Mouse (Mus musculus) left cerebral cortex, adult 2 months (tissue): ENCODE measurements at regions not wholly inside any gene's neighbourhood (a gene's known extent, or its start where the extent isn't known, plus 50 kb on each side); places are given as distances from the start of the nearest gene placed in this dataset.
"Not testable (repeated sequence)": the region's sequence is repeated elsewhere in the genome, so short reads cannot be mapped to it uniquely, and the experiment has no call there.

Experiments used
- DNase-seq, 2 experiments: peaks; one replicate each; pipeline ENCODE4 v3.0.0; 2021 to 2022; ENCODE audit warnings: low spot score in 2 of 2, mixed read lengths in 1 of 2; ENCODE audit errors: extremely low spot score in 1 of 2
- H3K27ac ChIP-seq: fragments of 200-600 bp; 2 replicates; pipeline ENCODE4 v1.8.1; 2022
- H3K4me3 ChIP-seq: fragments of 200-600 bp; 2 replicates; pipeline ENCODE4 v1.8.1; 2022
- CTCF ChIP-seq: fragments of 200-600 bp; IDR thresholded peaks from 2 replicates; pipeline ENCODE4 v1.8.1; 2022; ENCODE audit warnings: antibody characterized with exemption, mild to moderate bottlenecking, moderate library complexity
- intact Hi-C: fragments of 180-260 bp; cut with DNase I; formaldehyde crosslinking; loops from one replicate; pipeline ENCODE4 v1.15.1; 2025

DNA sequence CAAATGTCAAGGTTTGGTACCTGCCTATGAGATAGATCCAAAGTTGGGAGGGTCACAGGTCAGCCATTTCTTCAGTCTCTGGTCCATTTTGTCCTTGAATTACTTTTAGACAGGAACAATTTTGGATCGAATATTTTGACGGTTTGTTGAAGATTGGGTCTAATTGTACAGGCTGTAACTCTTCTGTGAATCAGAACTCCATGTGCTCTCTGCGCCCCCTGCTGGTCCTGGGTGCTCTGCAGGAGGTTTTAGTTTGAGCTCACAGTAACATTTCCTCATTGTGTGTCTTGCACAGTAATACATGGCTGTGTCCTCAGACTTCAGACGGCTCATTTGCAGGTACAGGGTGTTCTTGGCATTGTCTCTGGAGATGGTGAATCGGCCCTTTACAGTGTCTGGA, 158.1 kb downstream of the Adam6a start:
- H3K27ac ChIP-seq, DNase-seq, intact Hi-C loops, H3K4me3 ChIP-seq: not testable (repeated sequence)

DNA sequence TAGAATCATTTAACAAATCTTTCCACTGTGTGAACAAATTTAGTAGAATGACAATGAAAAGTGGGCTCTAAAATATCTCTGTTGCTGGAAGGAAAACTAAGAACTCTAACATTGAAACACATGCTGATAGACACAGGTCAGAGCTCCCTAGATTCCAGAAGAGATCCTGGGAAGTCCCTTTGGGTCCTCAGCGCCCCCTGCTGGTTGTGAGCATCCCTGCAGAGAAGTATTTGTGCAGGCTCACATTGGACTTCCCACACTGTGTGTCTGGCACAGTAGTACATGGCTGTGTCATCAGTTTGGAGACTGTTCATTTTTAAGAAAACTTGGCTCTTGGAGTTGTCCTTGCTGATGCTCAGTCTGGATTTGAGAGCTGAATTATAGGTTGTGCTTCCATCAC, 172.7 kb downstream of the Adam6a start:
- not testable (repeated sequence) for H3K27ac ChIP-seq, H3K4me3 ChIP-seq
- TF ChIP-seq CTCF: peak; percentile 39
- intact Hi-C loops: loop anchor here (2.0 kb wide), 1 partner anchor 104 kb away; no protein-coding TSS in a partner anchor
- DNase-seq: peak in 1 of 2 experiments; percentile 11

DNA sequence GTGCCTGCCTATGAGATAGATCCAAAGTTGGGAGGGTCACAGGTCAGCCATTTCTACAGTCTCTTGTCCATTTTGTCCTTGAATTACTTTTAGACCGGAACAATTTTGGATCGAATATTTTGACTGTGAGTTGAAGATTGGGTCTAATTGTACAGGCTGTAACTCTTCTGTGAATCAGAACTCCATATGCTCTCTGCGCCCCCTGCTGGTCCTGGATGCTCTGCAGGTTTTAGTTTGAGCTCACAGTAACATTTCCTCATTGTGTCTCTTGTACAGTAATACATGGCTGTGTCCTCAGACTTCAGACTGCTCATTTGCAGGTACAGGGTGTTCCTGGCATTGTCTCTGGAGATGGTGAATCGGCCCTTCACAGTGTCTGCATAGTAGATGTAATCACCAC, 192.1 kb downstream of the Adam6a start:
- intact Hi-C loops: loop anchor here (10.0 kb wide), 1 partner anchor 521 kb away; no protein-coding TSS in a partner anchor
- Histone ChIP-seq H3K4me3 (no peak overlapping the region), H3K27ac (no peak overlapping the region)
- peak in 1 of 2 experiments; percentile 9 for DNase-seq
- peak; percentile 27 for TF ChIP-seq CTCF

DNA sequence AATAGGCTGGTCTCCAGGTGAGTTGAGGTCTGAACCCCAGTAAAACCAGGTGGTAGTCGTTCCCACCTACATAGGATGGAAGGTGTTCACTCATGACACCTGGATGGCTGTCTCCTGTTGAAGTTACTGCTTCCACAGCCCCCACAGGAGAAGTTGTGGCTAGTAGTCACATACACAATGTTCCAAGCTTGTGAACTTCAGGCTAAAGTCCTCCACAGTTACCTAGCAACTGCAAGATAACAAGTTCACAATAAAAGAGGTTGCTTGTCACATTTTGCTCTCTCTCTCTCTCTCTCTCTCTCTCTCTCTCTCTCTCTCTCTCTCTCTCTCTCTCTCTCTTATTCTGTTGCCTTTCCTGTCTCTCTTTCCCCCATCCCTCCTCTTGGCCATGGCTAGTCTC, 202.6 kb downstream of the Adam6a start:
- Histone ChIP-seq H3K4me3 (no peak overlapping the region), H3K27ac (no peak overlapping the region)
- TF ChIP-seq CTCF: no peak
- no peak for DNase-seq
- intact Hi-C loops: no loop called here

DNA sequence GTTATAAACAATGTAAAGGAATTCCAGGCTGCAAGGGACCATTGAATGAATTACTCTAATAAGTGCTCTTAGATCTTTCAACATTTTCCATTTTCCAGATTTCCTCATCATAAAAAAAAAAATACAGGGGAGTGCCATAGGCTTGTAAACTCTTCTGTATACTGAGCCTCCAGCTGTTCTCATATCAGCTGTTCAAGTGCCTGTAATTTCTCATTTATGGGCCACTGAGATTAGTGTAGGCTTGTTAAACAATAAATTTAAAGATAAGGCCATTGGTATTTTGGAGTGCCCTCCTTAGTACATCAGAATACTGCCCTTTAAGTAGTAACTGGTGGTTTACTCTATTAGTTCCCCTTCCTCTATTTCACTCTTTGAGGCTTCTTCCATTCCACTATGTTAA, 204.3 kb downstream of the Adam6a start:
- DNase-seq: no peak
- intact Hi-C loops: no loop called here
- no peak for TF ChIP-seq CTCF
- Histone ChIP-seq H3K27ac (no peak overlapping the region), H3K4me3 (no peak overlapping the region)

DNA sequence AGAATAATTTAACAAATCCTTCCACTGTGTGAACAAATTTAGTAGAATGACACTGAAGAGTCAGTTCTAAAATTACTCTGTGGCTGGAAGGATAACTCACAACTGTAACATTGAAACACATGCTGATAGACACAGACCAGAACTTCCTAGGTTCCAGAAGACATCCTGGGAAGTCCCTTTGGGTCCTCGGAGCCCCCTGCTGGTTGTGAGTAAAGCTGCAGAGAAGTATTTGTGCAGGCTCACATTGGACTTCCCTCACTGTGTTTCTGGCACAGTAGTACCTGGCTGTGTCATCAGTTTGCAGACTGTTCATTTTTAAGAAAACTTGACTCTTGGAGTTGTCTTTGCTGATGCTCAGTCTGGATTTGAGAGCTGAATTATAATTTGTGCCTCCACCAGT, 225.9 kb downstream of the Adam6a start:
- H3K4me3 ChIP-seq: no peak overlapping the region
- intact Hi-C loops: no loop called here

DNA sequence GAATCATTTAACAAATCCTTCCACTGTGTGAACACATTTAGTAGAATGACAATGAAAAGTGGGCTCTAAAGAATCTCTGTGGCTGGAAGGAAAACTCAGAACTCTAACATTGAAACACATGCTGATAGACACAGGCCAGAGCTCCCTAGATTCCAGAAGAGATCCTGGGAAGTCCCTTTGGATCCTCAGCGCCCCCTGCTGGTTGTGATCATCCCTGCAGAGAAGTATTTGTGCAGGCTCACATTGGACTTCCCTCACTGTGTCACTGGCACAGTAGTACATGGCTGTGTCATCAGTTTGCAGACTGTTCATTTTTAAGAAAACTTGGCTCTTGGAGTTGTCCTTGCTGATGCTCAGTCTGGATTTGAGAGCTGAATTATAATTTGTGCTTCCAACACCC, 252.2 kb downstream of the Adam6a start:
- intact Hi-C loops: loop anchor here (2.0 kb wide), 1 partner anchor 33 kb away; no protein-coding TSS in a partner anchor
- peak in 1 of 2 experiments; percentile 8 for DNase-seq
- H3K27ac ChIP-seq, H3K4me3 ChIP-seq: not testable (repeated sequence)

More for the DNA sequence above, 225.9 kb downstream of the Adam6a start:
- H3K27ac ChIP-seq: no peak overlapping the region
- no peak; the same call in 1 of the 2 replicates for TF ChIP-seq CTCF
- DNase-seq: no peak

DNA sequence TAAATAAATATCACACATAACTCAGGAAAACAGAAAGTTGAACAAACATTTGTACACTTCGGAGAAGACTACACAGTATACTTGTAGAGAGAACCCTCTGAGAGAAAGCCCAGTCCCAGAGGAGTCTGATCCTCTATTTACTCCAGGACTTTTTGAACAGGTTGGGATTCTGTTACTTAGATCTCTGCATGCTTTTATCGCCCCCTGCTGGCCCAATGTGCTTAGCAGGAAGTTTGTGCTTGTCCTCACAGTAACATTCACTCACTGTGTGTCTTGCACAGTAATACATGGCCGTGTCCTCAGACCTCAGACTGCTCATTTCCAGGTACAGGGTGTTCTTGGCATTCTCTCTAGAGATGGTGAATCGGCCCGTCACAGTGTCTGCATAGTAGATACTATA, 282.7 kb downstream of the Adam6a start:
- intact Hi-C loops: no loop called here
- H3K4me3 ChIP-seq: no peak overlapping the region

DNA sequence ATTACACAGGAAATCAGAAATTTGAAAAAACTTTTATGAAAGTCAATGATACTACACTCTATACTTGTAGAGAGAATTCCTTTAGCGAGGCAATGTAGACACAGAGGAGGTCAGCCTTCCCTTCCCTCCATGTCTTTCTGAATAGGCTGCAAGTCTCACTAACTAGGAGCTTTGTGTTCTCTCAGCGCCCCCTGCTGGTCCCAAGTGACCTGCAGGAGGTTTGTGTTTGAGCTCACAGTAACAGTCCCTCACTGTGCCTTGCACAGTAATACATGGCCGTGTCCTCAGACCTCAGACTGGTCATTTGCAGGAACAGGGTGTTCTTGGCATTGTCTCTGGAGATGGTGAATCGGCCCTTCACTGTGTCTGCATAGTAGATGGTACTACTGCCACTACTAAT, 315.2 kb downstream of the Adam6a start:
- Histone ChIP-seq H3K4me3 (no peak overlapping the region), H3K27ac (no peak overlapping the region)
- TF ChIP-seq CTCF: peak; percentile 40
- intact Hi-C loops: loop anchor here (5.0 kb wide), 1 partner anchor 642 kb away; no protein-coding TSS in a partner anchor
- DNase-seq: peak in 1 of 2 experiments; percentile 15

More for the DNA sequence above, 282.7 kb downstream of the Adam6a start:
- no peak for DNase-seq
- no peak for TF ChIP-seq CTCF
- H3K27ac ChIP-seq: no peak overlapping the region

DNA sequence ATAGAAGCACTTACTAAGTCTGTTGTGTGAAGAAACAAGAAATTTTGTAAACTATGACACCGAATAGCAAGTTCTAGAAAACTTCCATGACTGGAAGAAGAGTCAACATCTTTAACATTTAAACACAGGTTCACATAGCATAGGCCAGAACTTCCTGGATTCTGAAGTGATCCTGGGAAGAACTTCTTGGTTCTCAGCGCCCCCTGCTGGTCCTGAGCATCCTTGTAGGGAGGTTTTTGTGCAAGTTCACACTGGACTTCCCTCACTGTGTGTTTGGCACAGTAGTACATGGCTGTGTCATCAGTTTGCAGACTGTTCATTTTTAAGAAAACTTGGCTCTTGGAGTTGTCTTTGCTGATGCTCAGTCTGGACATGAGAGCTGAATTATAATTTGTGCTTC, 335.1 kb downstream of the Adam6a start:
- no peak overlapping the region for H3K4me3 ChIP-seq
- no peak; the same call in 1 of the 2 replicates for TF ChIP-seq CTCF
- H3K27ac ChIP-seq: no peak overlapping the region
- DNase-seq: no peak
- intact Hi-C loops: no loop called here

DNA sequence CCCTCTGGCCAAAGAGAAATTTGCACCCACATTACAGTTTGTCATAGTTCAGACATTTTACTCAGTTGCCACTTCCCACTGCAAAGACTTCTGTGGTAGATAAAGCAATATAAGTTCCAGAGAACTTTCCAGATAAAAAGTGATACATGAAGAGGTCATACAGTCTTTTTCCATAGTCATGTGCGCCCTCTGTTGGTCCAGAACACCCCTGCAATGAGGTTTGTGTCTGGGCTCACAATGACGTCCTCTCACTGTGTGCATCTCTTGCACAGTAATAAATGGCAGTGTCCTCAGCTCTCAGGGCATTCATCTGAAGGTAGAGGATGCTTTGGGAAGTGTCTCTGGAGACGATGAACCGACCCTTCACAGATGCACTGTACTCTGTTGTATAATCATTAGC, 352.4 kb downstream of the Adam6a start:
- no peak for DNase-seq
- no peak; the same call in 1 of the 2 replicates for TF ChIP-seq CTCF
- Histone ChIP-seq H3K27ac (no peak overlapping the region), H3K4me3 (no peak overlapping the region)
- intact Hi-C loops: no loop called here

DNA sequence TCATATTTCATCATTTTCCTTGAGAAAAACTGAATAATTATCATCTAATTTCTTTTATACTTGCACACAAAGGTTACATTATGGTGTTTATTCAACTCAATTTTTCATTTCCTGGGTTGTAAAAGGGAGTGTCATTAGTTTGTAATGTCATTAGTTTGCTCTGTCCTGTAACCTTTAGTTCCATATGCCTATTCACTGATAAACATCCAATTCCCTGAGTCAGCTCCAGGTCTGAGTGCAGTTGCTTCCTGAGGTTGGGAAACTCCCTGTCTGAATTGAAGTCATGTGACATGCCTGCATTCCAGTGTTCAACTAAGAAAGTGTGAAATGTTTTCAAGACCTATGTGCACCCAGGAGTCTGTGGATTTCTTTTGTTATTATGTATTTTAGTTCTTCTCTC, 362.8 kb downstream of the Adam6a start:
- H3K27ac ChIP-seq: no peak overlapping the region
- DNase-seq: no peak
- H3K4me3 ChIP-seq: no peak overlapping the region
- intact Hi-C loops: no loop called here
- no peak for TF ChIP-seq CTCF

DNA sequence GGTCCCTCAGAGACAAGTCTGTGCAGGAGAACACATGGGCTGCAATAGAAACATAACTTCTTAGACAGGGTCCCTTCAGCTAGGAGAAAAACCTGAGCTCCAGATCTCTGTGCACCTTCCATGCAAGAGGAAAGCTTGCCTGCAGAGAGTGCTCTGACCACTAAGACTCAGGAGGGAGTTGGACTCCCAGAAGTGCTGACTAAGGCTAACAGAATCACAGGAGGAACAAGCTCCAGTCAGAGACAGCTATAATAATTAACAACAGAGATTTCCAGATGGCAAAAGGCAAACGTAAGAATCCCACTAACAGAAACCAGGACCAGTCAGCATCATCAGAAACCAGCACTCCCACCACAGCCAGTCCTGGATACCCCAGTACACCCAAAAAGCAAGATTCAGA, 364.0 kb downstream of the Adam6a start:
- DNase-seq: no peak
- intact Hi-C loops: no loop called here
- no peak overlapping the region for H3K4me3 ChIP-seq
- no peak for TF ChIP-seq CTCF
- no peak overlapping the region for H3K27ac ChIP-seq
